Mouse (Mus musculus): Measurements from ENCODE around the gene Slc5a4b. TPM values are rescaled to one million over a fixed set of nuclear protein-coding genes. Genes with fewer than 3 reads are reported as not detected.

Gene Slc5a4b
- polyA plus RNA-seq, 1 experiment = not detected

DNA sequence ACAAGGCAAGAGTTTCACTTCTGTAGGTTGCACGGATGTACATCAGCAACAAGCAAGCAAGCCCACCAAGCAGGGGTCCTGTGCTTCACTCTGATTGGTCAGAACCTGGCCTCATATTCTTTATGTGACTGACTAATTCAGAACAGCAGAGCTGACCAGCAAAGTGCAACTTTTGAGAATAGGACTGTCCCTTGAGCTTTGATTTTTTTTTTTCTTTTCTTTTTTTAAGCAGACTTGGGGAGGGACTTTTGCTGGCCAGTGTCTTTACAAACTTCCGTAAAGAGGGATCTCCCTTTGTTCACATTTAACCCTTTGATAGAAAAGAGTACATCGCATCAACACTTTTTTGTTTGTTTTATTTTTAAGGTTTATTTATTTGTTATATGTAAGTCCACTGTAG lies 100.9 kb downstream of the Slc5a4b start:
- H3K27me3 ChIP-seq (ENCODE audit: control insufficient read depth, insufficient read depth, insufficient read length) = peaks cover 5% of the 10 kb centered on the region
- H3ac ChIP-seq (ENCODE audit: control insufficient read depth, insufficient read length, low read depth) = no peak overlapping the region
- no peak overlapping the region for H3K4me3 ChIP-seq (ENCODE audit: insufficient read depth, poor library complexity, severe bottlenecking)
- H3K79me3 ChIP-seq (ENCODE audit: low read depth) = no peaks in the 10 kb centered on the region
- H3K79me2 ChIP-seq (ENCODE audit: control insufficient read depth, insufficient read depth) = no peaks in the 10 kb centered on the region
- no peaks in the 10 kb centered on the region for H3K36me3 ChIP-seq (ENCODE audit: control insufficient read depth, insufficient read depth)
- TF ChIP-seq FOSL1 (IDR thresholded peaks at IDR 0.05; ENCODE audit: insufficient read depth, low read length, poor library complexity, severe bottlenecking) (no peak), USF1 (IDR thresholded peaks at IDR 0.05; ENCODE audit: low read depth) (no peak), CTCF (IDR thresholded peaks at IDR 0.05; ENCODE audit: control insufficient read depth, insufficient read depth, insufficient read length) (no peak), MYOD1 (IDR thresholded peaks at IDR 0.05; ENCODE audit: control insufficient read depth, insufficient read length, low read depth) (no peak)

Small RNA genes within 50 kb of the gene (microRNA-seq; reads per million reads assigned to microRNA genes)
- not detected for gene Mir6409 (ENCODE audit: borderline microRNAs expressed)

Other genes with a start within 250 kb of the Slc5a4b start
- 0.25 TPM for gene Derl3, start 217.5 kb downstream of the Slc5a4b start, polyA plus RNA-seq (2012; fragmentation: generic; extraction: Trizol)
- gene Smarcb1, start 189.3 kb downstream of the Slc5a4b start, polyA plus RNA-seq (2012; fragmentation: generic; extraction: Trizol) = 133 TPM
- gene Chchd10, start 177.8 kb downstream of the Slc5a4b start, polyA plus RNA-seq (2012; fragmentation: generic; extraction: Trizol) = 91.1 TPM
- 53.2 TPM for gene Mmp11, start 174.5 kb downstream of the Slc5a4b start, polyA plus RNA-seq (2012; fragmentation: generic; extraction: Trizol)
- 0.35 TPM for gene Gm867, start 170.3 kb downstream of the Slc5a4b start, polyA plus RNA-seq (2012; fragmentation: generic; extraction: Trizol)
- 0.13 TPM for gene Vpreb3, start 167.9 kb downstream of the Slc5a4b start, polyA plus RNA-seq (2012; fragmentation: generic; extraction: Trizol)
- not detected for gene Gm5134, start 156.4 kb downstream of the Slc5a4b start, polyA plus RNA-seq (2012; fragmentation: generic; extraction: Trizol)
- gene Zfp280b, start 78.3 kb downstream of the Slc5a4b start, polyA plus RNA-seq (2012; fragmentation: generic; extraction: Trizol) = 6.7 TPM
- not detected for gene Slc5a4a, start 36.5 kb upstream of the Slc5a4b start, polyA plus RNA-seq (2012; fragmentation: generic; extraction: Trizol)
- 50.2 TPM for gene Prmt2, start 126.9 kb upstream of the Slc5a4b start, polyA plus RNA-seq (2012; fragmentation: generic; extraction: Trizol)
- 0.13 TPM for gene S100b, start 142.9 kb upstream of the Slc5a4b start, polyA plus RNA-seq (2012; fragmentation: generic; extraction: Trizol)
- 26.0 TPM for gene Dip2a, start 234.3 kb upstream of the Slc5a4b start, polyA plus RNA-seq (2012; fragmentation: generic; extraction: Trizol)

Measured in C2C12 (cell line).